Mouse (Mus musculus) left cerebral cortex, adult 18-20 months (tissue): ENCODE measurements at regions not wholly inside any gene's neighbourhood (a gene's known extent, or its start where the extent isn't known, plus 50 kb on each side); places are given as distances from the start of the nearest gene placed in this dataset.

ENCODE experiments used
- DNase-seq, 2 experiments: peaks; one replicate each; pipeline ENCODE4 v3.0.0; 2021 to 2022; ENCODE audit warnings: low spot score in 2 of 2, mixed read lengths in 1 of 2

DNA sequence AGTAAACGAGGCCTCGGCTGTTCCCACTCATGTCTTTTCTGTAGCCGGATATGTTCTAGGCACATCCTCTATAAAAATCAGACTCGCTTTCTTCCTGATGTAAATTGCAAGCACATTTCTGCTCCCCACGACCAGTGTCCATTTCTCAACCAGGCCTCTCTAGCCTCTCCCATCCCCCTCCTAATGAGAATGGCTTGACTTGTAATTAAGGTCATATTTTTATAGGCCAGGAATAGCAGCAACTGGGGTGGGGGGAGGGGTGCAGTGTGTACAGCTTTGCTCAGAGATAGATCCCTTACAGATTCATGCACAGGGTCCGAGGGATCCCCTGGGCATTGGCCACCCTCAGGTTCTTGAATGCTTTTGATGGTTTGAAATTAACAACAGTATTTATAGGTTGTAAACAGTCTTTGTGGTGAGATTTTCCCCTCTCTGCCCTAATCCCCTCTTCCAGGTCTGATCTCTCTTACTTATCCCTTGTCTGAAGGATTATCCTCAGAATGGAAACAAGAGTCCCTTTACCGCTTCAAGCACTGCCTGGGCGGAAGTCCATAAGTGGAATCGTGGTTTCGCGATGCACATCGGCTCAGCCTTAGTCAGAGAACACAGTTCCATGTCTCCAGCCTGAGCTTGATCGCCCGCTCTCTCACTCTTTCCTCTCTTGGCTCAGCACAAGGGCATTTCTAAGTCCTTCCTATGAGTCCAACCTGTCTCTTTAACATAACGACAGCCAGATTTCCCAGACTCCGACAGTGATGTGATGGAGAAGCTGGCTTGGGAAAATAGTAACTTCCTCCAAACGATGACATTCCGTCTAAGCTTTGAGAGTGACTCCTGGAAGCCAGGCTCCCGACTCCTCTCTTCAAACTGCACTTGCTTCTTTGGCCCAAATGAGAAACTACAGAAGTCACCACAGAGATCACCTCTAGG lies 124.3 kb upstream of the Msx2 start:
- no peak for DNase-seq

DNA sequence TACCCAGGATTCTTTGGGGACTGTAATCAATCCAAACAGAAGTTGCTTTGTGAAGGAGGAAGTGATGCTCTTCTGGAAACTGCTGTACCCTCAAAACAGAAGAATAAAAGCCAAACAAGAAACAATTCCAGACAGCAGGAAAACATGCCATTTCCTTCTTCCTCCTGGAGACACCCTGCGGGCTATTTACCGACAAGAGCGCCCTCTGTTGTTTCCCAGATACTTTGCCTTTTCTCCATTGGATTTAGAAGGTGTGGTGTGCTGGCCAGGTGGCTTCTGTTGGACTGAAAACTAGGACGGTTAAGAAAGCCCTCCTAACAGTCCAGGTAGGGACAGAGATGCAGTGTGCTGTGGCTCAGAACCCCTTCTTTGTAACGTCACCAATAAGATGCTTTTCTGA lies 119.9 kb upstream of the Msx2 start:
- peak; percentile 5 to 12 for DNase-seq

DNA sequence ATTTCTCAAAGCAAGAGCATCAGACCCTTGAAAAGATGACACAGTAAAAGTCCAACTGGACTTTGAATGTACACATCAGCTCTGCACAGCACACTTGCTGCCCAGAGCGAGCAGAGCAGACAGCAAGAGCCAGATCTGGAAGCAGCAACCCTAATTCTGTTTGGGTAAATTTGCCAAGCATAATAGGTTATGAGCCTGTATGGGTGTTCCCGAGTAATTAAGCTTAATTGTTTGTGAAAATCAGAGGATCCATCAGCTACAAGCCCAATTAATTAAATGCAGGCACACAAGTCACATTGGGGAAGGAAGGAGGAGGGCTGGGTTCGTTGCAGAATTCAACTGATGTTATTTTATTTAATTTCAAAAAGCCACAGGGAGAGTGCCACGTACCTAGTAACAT lies 113.9 kb upstream of the Msx2 start:
- DNase-seq: no peak

DNA sequence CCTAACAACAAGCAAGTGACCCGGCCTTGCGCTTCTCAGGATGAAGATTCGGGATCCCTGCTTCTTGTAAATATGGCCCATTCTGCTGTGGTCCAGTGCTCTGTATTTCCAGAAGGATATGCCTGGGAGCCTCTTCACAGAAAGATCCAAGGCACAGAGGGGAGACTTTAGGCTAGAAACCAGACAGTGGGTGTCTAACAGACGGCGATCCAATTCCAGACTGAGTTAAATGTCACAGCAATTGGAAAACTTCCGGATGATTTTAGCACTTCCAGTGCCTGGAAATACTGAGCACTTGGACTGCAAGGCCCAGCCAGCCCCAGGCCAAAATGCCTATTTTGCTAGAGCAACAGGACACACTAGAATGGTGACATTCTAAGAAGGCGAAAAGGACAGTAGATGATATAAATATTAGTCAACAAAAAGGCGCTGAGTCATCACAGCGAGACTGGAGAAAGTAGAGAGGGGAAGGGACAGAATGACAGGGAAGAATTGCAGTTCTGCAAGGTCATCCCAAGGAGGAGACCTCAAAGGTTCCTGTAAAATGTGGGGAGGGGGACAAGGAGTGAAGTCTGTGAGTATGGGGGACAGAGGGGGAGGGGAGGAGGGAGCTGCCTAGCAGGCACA lies 111.7 kb upstream of the Msx2 start:
- DNase-seq: peak in 1 of 2 experiments; percentile 2

DNA sequence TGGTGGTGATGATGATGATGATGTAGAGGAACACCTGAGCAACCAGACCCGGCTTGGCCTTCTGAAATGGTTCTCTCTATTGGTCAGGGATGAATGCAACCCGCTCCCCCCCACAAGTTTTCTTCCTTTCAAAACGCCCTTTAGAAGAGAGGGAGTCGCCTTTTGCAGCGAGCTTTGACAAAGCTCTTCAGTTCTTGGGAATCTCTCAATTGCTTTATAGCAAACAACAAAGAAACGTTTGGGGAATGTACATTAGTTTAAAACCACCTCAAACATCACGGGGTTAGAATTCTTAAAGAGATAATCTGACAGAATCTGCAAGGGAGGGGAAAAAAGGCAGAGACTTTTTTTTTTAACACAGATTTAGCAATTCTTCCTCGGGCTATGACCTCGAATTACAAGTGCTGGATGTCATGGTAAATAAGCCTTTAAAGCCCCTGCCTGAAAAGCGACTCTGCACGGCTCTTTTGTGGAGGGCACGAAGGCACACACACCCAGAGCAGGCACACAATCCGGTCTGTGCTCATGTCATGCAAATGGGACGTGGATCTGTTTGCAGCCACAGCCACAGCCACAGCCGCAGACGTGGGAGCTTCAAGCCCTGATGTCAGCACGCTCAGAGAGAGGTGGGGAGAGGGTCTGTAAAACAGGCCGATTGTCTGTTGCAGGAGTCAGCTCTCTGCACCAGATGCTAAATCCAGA lies 81.2 kb upstream of the Msx2 start:
- no peak for DNase-seq

DNA sequence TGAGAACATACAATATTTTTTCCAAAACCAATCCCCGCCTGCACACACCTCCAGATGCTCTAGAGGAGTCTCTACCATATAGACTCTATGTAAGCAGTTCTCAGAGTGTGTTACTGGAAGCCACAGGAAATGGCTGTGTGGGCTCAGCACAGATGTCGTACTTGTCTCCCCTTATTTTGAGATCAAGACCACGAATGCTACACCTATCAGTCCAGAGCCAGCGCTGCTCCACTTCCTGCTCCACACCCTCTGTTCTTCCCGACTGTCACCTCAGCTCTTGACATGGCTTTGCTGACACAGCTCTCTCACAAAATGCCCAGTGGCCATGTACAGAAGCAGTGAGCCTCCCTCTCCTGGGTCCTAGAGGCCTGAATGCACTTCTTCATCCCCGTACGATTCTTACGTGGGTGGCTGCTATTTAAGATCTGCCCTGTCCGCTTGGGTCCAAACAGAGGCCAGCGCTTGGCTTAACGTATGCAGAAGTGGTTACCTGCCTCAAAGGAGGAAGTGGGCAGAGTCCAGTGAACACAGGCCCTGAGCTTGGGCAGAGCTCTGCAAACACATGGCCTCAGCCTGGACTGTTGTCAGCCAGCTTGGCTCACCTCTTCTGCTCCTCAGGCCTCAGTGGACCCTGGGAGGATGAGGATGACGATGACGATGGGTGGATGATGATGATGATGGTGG lies 80.5 kb upstream of the Msx2 start:
- no peak for DNase-seq

DNA sequence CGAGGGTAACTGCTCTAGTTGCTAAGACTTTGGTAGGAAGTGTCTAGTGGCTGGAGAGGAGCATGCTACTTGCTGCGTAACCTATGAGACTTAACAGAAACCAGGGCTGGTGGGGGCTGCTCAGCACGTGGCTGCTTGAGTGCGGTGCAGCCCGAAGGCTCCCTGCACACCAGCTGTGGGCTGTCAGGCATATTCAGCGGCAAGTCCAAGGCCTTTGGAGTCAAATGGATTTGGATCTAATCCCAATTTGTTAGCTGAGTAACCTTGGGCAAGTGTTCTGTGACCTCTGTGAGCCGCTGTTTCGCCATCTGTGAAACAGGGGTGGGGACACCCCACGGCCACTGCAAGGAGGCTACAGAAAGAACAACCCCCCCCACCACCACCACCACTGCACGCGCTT lies 75.5 kb upstream of the Msx2 start:
- no peak for DNase-seq

DNA sequence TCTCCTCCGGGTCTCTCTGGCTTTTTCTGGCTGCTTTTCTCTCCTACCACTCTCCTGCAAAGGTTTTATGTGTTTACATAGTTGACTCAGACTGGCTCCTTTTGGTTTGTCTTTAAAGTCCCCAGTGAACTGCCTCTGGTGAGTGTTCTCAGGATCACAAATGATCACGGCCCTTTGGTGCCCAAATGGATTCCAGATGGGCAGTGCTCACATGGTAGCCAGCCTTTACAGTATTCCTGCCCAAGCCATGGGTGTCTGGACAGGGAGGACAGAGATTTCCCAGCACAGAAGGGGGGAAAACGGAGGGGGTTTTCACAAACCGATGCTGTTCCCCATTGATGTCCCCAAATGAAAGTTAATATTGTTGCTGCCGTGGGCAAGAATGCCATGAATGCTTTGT lies 70.4 kb upstream of the Msx2 start:
- DNase-seq: no peak

DNA sequence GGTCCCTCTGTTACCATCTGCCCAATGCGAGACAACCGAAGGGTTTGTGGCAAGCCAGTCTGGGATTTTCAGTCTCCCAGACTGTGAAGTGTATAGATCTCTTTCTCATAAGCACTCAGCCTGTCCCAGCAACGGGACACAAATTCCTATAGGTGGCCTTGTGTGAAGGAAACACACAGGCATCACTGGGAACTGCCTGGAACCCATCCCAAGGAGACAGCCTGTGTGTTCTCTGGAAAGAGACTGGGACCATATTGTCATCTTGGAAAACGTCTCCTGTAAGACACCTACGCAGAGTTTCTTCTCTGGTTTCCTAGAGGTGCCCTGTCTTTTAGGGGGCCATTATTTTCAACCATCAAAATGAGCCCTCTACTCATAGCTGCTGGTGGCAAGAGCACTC lies 66.9 kb upstream of the Msx2 start:
- DNase-seq: no peak

DNA sequence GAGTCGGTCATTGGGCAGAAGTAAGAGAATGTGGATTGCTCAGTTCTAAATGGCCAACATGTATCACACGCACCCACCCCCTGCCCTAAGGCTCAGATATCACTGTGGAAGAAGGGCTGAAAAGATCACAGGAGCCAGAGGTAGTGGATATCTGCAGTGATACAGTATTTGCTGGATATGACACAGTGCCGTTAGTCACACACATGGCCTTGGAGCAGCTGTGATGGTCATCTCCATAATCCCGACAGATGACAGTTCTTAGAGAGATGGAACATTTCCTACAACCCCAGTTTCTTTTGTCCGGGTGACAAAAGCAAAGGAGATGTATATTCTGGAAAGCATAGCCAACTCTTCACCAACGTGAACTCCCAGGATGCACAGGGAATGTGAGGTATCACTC lies 65.1 kb upstream of the Msx2 start:
- DNase-seq: no peak

DNA sequence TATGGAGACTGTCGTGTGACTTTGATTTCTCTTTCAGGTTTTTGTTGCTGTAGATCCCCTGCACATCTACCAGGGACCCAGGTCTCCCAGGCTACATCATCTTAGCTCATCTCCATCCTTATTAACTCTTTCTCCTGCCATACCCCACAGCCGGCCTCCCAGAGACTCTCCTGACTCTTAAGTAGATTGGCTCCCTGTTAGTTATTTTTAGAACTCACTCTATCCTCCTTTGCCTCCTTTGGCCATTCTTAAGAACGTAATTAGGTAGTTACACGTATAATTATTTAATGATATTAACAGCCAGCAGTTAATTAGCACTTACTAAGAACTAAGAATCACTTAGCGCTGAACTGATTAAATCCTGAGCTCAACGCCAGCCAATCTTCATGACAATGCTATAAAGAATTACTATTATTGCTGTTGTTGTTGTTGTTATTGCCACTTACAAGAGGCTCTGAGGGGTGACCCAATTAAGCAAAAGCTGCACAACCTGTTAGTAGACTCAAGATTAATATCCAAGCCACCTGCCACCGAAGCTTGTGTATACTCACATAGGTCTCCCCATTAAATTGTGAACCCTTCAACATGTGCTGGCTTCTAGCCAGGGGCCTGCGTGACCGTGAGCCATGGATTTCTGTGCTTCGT lies 63.0 kb upstream of the Msx2 start:
- DNase-seq: no peak

DNA sequence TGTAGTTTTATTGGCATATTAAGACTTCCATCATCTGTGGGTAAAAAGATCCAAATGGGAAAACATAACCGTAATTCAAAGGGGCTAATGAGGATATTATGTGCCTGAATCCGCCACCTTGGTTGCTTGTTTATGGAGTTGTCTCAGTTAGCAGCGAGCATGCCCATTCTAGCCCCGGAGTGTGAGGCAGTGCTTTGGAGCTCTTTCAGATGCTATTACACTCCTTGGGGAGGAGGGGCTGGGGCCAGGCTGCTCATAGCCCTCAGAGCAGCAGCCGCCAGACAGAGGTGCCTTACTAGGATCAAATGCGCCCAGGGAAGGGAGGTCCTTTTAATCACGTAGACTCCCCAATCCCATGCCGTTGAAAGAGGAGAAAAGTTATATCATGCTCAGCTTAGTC lies 60.9 kb upstream of the Msx2 start:
- DNase-seq: no peak

DNA sequence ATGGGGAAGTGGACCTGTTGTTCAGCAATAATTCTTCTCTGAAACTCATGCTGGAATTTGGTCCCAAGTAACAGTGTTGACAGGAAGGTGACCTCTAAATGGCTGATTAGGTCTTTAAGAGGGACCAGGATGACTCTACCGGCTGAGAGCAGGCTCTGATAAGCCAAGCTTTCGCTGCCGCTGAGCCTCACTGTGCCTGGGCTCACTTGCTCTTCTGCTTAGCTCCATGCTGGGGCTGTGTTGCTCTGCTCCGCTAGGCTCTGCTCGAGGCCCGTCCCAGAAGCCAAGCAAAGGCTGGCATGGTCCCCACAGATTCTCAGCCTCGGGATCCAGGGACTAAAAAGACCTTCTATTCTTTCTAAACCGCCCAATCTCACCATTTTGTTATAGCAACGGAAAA lies 54.0 kb upstream of the Msx2 start:
- DNase-seq: no peak

DNA sequence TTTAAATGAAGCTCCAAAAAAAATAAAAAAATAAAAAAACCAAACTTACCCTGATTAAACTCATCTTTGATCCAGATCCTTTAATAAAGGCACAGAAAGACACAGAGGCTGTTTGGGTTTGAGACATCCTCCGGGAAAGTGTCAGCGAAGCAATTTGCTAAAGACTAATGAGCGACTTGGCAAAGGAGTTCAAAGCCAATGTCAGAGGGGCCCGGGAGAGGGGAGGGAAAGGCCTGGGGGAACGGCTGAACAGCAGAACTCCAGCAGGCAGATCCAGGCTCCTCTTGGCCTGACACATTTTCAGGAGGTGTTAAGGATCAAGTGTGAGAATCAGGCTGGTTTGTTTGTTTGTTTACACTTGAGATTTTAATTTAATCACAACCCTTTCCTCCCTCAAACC lies 49.9 kb upstream of the Msx2 start:
- DNase-seq: no peak
